Mouse (Mus musculus) MEL (cell line): ENCODE results near the gene Ppox. TPM values are rescaled to one million over a fixed set of nuclear protein-coding genes. Genes with fewer than 3 reads are reported as not detected.
A peak's percentile ranks its signal among the peaks of the same experiment; 100 is the strongest.

Experiments
- DNase-seq: peaks from one replicate; pipeline ENCODE4 v3.0.0; 2011; ENCODE audit warnings: low read depth, low spot score
- H3K27ac ChIP-seq: 2 replicates; pipeline ENCODE4 v1.5.1; 2012; ENCODE audit warnings: low read depth, mild to moderate bottlenecking, control low read depth, low read length, moderate library complexity; ENCODE audit not compliant: control insufficient read depth
- H3K27me3 ChIP-seq, 2 experiments: fragments of 150-350 bp in 1 of 2; sonication (generic) in 1 of 2; 2 replicates each; pipeline ENCODE4 v1.6.1; 2012; ENCODE audit warnings: low read length in 2 of 2, mild to moderate bottlenecking in 2 of 2, improper control_type of control experiment in 1 of 2, moderate library complexity in 1 of 2; ENCODE audit not compliant: insufficient read depth in 2 of 2, control insufficient read depth in 1 of 2
- H3K36me3 ChIP-seq, 2 experiments: 2 replicates each; pipeline ENCODE4 v1.6.1; 2012 to 2014; ENCODE audit warnings: low read length in 2 of 2, improper control_type of control experiment in 1 of 2, inconsistent platforms in 1 of 2, mild to moderate bottlenecking in 1 of 2; ENCODE audit not compliant: insufficient read depth in 2 of 2, control insufficient read depth in 1 of 2
- H3K4me1 ChIP-seq, 2 experiments: fragments of 150-350 bp in 1 of 2; sonication (generic) in 1 of 2; 2 replicates each; pipeline ENCODE4 v1.6.1; 2012; ENCODE audit warnings: low read length in 2 of 2, improper control_type of control experiment in 1 of 2, mild to moderate bottlenecking in 1 of 2; ENCODE audit not compliant: insufficient read depth in 2 of 2, control insufficient read depth in 1 of 2
- H3K4me3 ChIP-seq, 2 experiments: fragments of 150-350 bp in 1 of 2; sonication (generic) in 1 of 2; 2 replicates each; pipeline ENCODE4 v1.5.1; 2012; ENCODE audit warnings: low read depth in 2 of 2, low read length in 2 of 2, mild to moderate bottlenecking in 2 of 2, moderate library complexity in 2 of 2, control low read depth in 1 of 2, improper control_type of control experiment in 1 of 2; ENCODE audit not compliant: control insufficient read depth in 1 of 2, insufficient read depth in 1 of 2
- H3K79me2 ChIP-seq: 2 replicates; pipeline ENCODE4 v1.6.1; 2012; ENCODE audit warnings: mild to moderate bottlenecking, low read length, moderate library complexity; ENCODE audit not compliant: control insufficient read depth, poor library complexity, insufficient read depth
- H3K9ac ChIP-seq: 2 replicates; pipeline ENCODE4 v1.6.1; 2012; ENCODE audit warnings: low read depth, mild to moderate bottlenecking, control low read depth, low read length, moderate library complexity; ENCODE audit not compliant: control insufficient read depth, poor library complexity, severe bottlenecking
- H3K9me3 ChIP-seq: fragments of 150-350 bp; sonication (generic); replicated peaks from 2 replicates; pipeline ENCODE4 v1.6.1; 2012; ENCODE audit warnings: mild to moderate bottlenecking, low read length, improper control_type of control experiment, moderate library complexity; ENCODE audit not compliant: insufficient read depth
- CHD1 ChIP-seq: IDR thresholded peaks from 2 replicates; pipeline ENCODE4 v1.6.1; 2012; ENCODE audit warnings: low read depth, mild to moderate bottlenecking, inconsistent platforms, low read length, improper control_type of control experiment
- CHD2 ChIP-seq: IDR thresholded peaks from 2 replicates; pipeline ENCODE4 v1.6.1; 2011; ENCODE audit warnings: low read length, improper control_type of control experiment
- CTCF ChIP-seq, 3 experiments: IDR thresholded peaks in 2 of 3; conservative IDR thresholded peaks in 1 of 3; 2 replicates each; pipeline ENCODE4 v1.5.1; 2011 to 2012; ENCODE audit warnings: low read length in 3 of 3, low read depth in 2 of 3, mild to moderate bottlenecking in 2 of 3, improper control_type of control experiment in 1 of 3, inconsistent platforms in 1 of 3, mixed read lengths in 1 of 3, moderate library complexity in 1 of 3; ENCODE audit not compliant: control insufficient read depth in 1 of 3, insufficient read depth in 1 of 3, poor library complexity in 1 of 3, severe bottlenecking in 1 of 3
- E2F4 ChIP-seq: IDR thresholded peaks from 2 replicates; pipeline ENCODE4 v1.6.1; 2011; ENCODE audit warnings: low read depth, low read length, improper control_type of control experiment, borderline replicate concordance
- ELF1 ChIP-seq: IDR thresholded peaks from 2 replicates; pipeline ENCODE4 v1.6.1; 2014; ENCODE audit warnings: low read depth, mild to moderate bottlenecking, inconsistent platforms, low read length, improper control_type of control experiment, moderate library complexity
- EP300 ChIP-seq, 2 experiments: IDR thresholded peaks; 2 replicates each; pipeline ENCODE4 v1.6.1; 2011; ENCODE audit warnings: improper control_type of control experiment in 2 of 2, low read length in 2 of 2, low read depth in 1 of 2, mild to moderate bottlenecking in 1 of 2
- ETS1 ChIP-seq: IDR thresholded peaks from 2 replicates; pipeline ENCODE4 v1.6.1; 2012; ENCODE audit warnings: low read depth, mild to moderate bottlenecking, inconsistent platforms, low read length, improper control_type of control experiment, moderate library complexity
- GABPA ChIP-seq: IDR thresholded peaks from 2 replicates; pipeline ENCODE4 v1.6.1; 2012; ENCODE audit warnings: low read depth, mild to moderate bottlenecking, inconsistent platforms, low read length, improper control_type of control experiment, moderate library complexity
- GATA1 ChIP-seq: IDR thresholded peaks from 2 replicates; pipeline ENCODE4 v1.6.1; 2011; ENCODE audit warnings: low read depth, low read length, improper control_type of control experiment
- HCFC1 ChIP-seq: IDR thresholded peaks from 2 replicates; pipeline ENCODE4 v1.6.1; 2012; ENCODE audit warnings: low read depth, mild to moderate bottlenecking, inconsistent platforms, low read length, improper control_type of control experiment, moderate library complexity
- JUND ChIP-seq: IDR thresholded peaks from 2 replicates; pipeline ENCODE4 v1.6.1; 2011; ENCODE audit warnings: low read depth, mild to moderate bottlenecking, improper control_type of control experiment, low read length
- KAT2A ChIP-seq: conservative IDR thresholded peaks from 2 replicates; pipeline ENCODE4 v1.6.1; 2012; ENCODE audit warnings: low read depth, low read length, improper control_type of control experiment, inconsistent platforms
- MAFK ChIP-seq: IDR thresholded peaks from 2 replicates; pipeline ENCODE4 v1.6.1; 2011; ENCODE audit warnings: low read depth, mild to moderate bottlenecking, low read length, improper control_type of control experiment, borderline replicate concordance
- MAX ChIP-seq: IDR thresholded peaks from 2 replicates; pipeline ENCODE4 v1.6.1; 2011; ENCODE audit warnings: low read length, improper control_type of control experiment
- MEF2A ChIP-seq: IDR thresholded peaks from 2 replicates; pipeline ENCODE4 v1.6.1; 2014; ENCODE audit warnings: low read depth, mild to moderate bottlenecking, inconsistent platforms, low read length, improper control_type of control experiment; ENCODE audit not compliant: poor library complexity, insufficient replicate concordance, severe bottlenecking; ENCODE audit errors: extremely low read depth
- MXI1 ChIP-seq: IDR thresholded peaks from 2 replicates; pipeline ENCODE4 v1.6.1; 2011; ENCODE audit warnings: mild to moderate bottlenecking, low read depth, low read length, improper control_type of control experiment
- MYB ChIP-seq: IDR thresholded peaks from 2 replicates; pipeline ENCODE4 v1.6.1; 2011; ENCODE audit warnings: mild to moderate bottlenecking, low read depth, low read length, improper control_type of control experiment
- MYC ChIP-seq: IDR thresholded peaks from 2 replicates; pipeline ENCODE4 v1.6.1; 2011; ENCODE audit warnings: low read depth, mild to moderate bottlenecking, low read length, improper control_type of control experiment, moderate library complexity
- NRF1 ChIP-seq: IDR thresholded peaks from 2 replicates; pipeline ENCODE4 v1.6.1; 2014; ENCODE audit warnings: low read depth, mild to moderate bottlenecking, inconsistent platforms, low read length, improper control_type of control experiment, moderate library complexity; ENCODE audit not compliant: poor library complexity, insufficient read depth, severe bottlenecking
- POLR2A ChIP-seq, 2 experiments: IDR thresholded peaks; 2 replicates each; pipeline ENCODE4 v1.6.1; 2011 to 2012; ENCODE audit warnings: low read length in 2 of 2, mild to moderate bottlenecking in 2 of 2, control low read depth in 1 of 2, improper control_type of control experiment in 1 of 2, low read depth in 1 of 2, moderate library complexity in 1 of 2; ENCODE audit not compliant: control insufficient read depth in 1 of 2, insufficient read depth in 1 of 2, poor library complexity in 1 of 2
- POLR2AphosphoS2 ChIP-seq: IDR thresholded peaks from 2 replicates; pipeline ENCODE4 v1.6.1; 2011; ENCODE audit warnings: low read length, improper control_type of control experiment
- POLR2AphosphoS5 ChIP-seq: IDR thresholded peaks from 2 replicates; pipeline ENCODE4 v1.6.1; 2012; ENCODE audit warnings: low read depth, borderline replicate concordance, mild to moderate bottlenecking, inconsistent platforms, low read length, moderate library complexity, mixed read lengths
- RAD21 ChIP-seq: IDR thresholded peaks from 2 replicates; pipeline ENCODE4 v1.6.1; 2011; ENCODE audit warnings: mild to moderate bottlenecking, low read depth, low read length, improper control_type of control experiment
- RCOR1 ChIP-seq: IDR thresholded peaks from 2 replicates; pipeline ENCODE4 v1.6.1; 2012; ENCODE audit warnings: low read depth, mild to moderate bottlenecking, inconsistent platforms, low read length, improper control_type of control experiment
- SIN3A ChIP-seq: IDR thresholded peaks from 2 replicates; pipeline ENCODE4 v1.6.1; 2012; ENCODE audit warnings: low read length, improper control_type of control experiment, inconsistent platforms
- SMC3 ChIP-seq: IDR thresholded peaks from 2 replicates; pipeline ENCODE4 v1.6.1; 2011; ENCODE audit warnings: low read depth, low read length, improper control_type of control experiment
- TAL1 ChIP-seq: IDR thresholded peaks from 2 replicates; pipeline ENCODE4 v1.6.1; 2012; ENCODE audit warnings: mild to moderate bottlenecking, inconsistent platforms, low read length, moderate library complexity, mixed read lengths
- TBP ChIP-seq: IDR thresholded peaks from 2 replicates; pipeline ENCODE4 v1.8.0; 2011; ENCODE audit warnings: low read depth, low read length, improper control_type of control experiment
- TCF12 ChIP-seq: IDR thresholded peaks from 2 replicates; pipeline ENCODE4 v1.6.1; 2014; ENCODE audit warnings: low read depth, mild to moderate bottlenecking, inconsistent platforms, low read length, improper control_type of control experiment, moderate library complexity
- UBTF ChIP-seq: IDR thresholded peaks from 2 replicates; pipeline ENCODE4 v1.6.1; 2012; ENCODE audit warnings: low read depth, mild to moderate bottlenecking, inconsistent platforms, low read length, improper control_type of control experiment, moderate library complexity, borderline replicate concordance; ENCODE audit not compliant: insufficient read depth
- USF1 ChIP-seq: IDR thresholded peaks from 2 replicates; pipeline ENCODE4 v1.6.1; 2014; ENCODE audit warnings: low read depth, mild to moderate bottlenecking, inconsistent platforms, low read length, improper control_type of control experiment, moderate library complexity
- USF2 ChIP-seq, 2 experiments: IDR thresholded peaks; 2 replicates each; pipeline ENCODE4 v1.6.1; 2011 to 2012; ENCODE audit warnings: improper control_type of control experiment in 2 of 2, low read length in 2 of 2, borderline replicate concordance in 1 of 2, inconsistent platforms in 1 of 2, low read depth in 1 of 2, mild to moderate bottlenecking in 1 of 2; ENCODE audit not compliant: insufficient read depth in 1 of 2
- ZC3H11A ChIP-seq: IDR thresholded peaks from 2 replicates; pipeline ENCODE4 v1.6.1; 2012; ENCODE audit warnings: low read depth, mild to moderate bottlenecking, inconsistent platforms, low read length, improper control_type of control experiment
- ZKSCAN1 ChIP-seq: IDR thresholded peaks from 2 replicates; pipeline ENCODE4 v1.6.1; 2012; ENCODE audit warnings: low read depth, mild to moderate bottlenecking, inconsistent platforms, low read length, improper control_type of control experiment, moderate library complexity
- ZMIZ1 ChIP-seq: IDR thresholded peaks from 2 replicates; pipeline ENCODE4 v1.6.1; 2012; ENCODE audit warnings: low read depth, mild to moderate bottlenecking, inconsistent platforms, low read length, improper control_type of control experiment, moderate library complexity
- ZNF384 ChIP-seq: IDR thresholded peaks from 2 replicates; pipeline ENCODE4 v1.6.1; 2012; ENCODE audit warnings: low read depth, mild to moderate bottlenecking, inconsistent platforms, low read length, improper control_type of control experiment
- polyA plus RNA-seq, 2 experiments: library from polyadenylated mRNA; stranded (reverse) in 1 of 2; unstranded in 1 of 2; fragments of >175 nt in 1 of 2; fragments of >200 nt in 1 of 2; gene quantifications; 2 replicates each; pipeline versions ENCODE4 v1.2.1 to v1.2.4; 2012; ENCODE audit warnings: low replicate concordance in 2 of 2, low read depth in 1 of 2; ENCODE audit not compliant: insufficient read length in 2 of 2, insufficient read depth in 1 of 2, missing spikeins in 1 of 2
- total RNA-seq: library from RNA; depleted of rRNA; stranded (reverse); fragments of 300-350 nt; gene quantifications from 2 replicates; pipeline ENCODE4 v1.2.3, GENCODE M21; 2012

Gene Ppox
- total and polyA plus RNA-seq, 3 experiments, result 27.0 to 63.6 TPM; not detected in 1

DNA sequence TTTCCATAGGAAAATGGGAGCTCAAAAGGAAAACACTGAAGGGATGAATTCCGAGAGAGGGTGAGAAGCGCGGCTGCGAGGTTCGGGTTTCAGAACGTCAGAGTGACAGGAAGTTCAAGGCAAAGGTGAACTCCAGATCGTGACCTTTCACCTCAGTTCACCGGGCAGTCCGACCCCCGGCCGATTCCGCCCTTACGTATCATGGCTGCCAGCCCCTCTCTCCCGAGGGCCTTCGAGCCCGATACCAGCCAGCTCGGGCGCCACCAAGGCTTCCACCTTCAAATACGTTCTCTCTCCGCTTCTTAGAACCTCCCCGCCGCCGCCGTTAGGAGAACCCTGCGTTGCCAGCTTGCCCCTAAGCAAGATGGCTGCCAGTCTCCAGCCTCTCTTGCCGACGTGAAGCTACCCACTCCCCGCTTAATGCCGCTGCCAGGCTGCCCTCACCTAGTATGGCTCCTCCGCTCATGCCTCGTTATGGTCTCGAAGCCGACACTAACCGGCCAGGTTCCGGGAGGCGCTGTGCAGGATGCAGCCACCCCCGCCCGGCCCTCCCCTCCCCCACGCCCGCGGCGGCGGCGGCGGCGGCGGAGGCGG lies 48.0 kb upstream of the Ppox start, which contains the start of gene Dedd:
Gene Dedd, plus strand, starts transcription at position 307 of the 594 bp plus-strand sequence.
- DNase-seq, result peak; percentile 96
- H3K9ac ChIP-seq, result peak within 1 kb of the TSS; percentile 88
- peak within 1 kb of the TSS; percentile 88 for H3K27ac ChIP-seq
- H3K27me3 ChIP-seq, result no peaks in the 10 kb centered on the region
- peaks cover 0 to 20% of the 10 kb centered on the region in 2 experiments; a peak in 2 of 4 replicates for H3K36me3 ChIP-seq
- peaks cover 54% of the 10 kb centered on the region for H3K79me2 ChIP-seq
- H3K4me1 ChIP-seq, result peaks cover 4 to 11% of the 10 kb centered on the region in 2 experiments; a peak in 3 of 4 replicates
- H3K4me3 ChIP-seq, result peak within 1 kb of the TSS; percentile 90 to 93
- no peaks in the 10 kb centered on the region for H3K9me3 ChIP-seq
- TF ChIP-seq UBTF, result 0 out of 2 replicates have a peak, but pooled peaks have one; percentile 79
- TF ChIP-seq MEF2A, result no peak
- TF ChIP-seq ZC3H11A, result no peak
- 0 out of 2 replicates have a peak, but pooled peaks have one; percentile 44 for TF ChIP-seq ZMIZ1
- TF ChIP-seq MXI1, result peak; percentile 72
- peak; percentile 95 for TF ChIP-seq SIN3A
- TF ChIP-seq CTCF (IDR thresholded peaks at IDR 0.05 in 2 of 3, conservative IDR thresholded peaks at IDR 0.05 in 1 of 3; ENCODE audit: control insufficient read depth in 1 of 3, insufficient read depth in 1 of 3, low read depth in 2 of 3, low read length in 3 of 3, poor library complexity in 1 of 3, severe bottlenecking in 1 of 3), result 0 out of 6 replicates have a peak, but pooled peaks of 1 of the 3 experiments have one; percentile 3
- no peak for TF ChIP-seq ETS1
- no peak for TF ChIP-seq USF2 (IDR thresholded peaks at IDR 0.05; ENCODE audit: borderline replicate concordance in 1 of 2, insufficient read depth in 1 of 2, low read depth in 1 of 2, low read length in 2 of 2)
- TF ChIP-seq KAT2A, result peak; percentile 80
- no peak for TF ChIP-seq ZKSCAN1
- no peak for TF ChIP-seq USF1
- TF ChIP-seq SMC3, result no peak
- TF ChIP-seq POLR2A (IDR thresholded peaks at IDR 0.05; ENCODE audit: control insufficient read depth in 1 of 2, insufficient read depth in 1 of 2, low read depth in 1 of 2, low read length in 2 of 2, poor library complexity in 1 of 2), result peak; percentile 17 to 73; a peak in 2 of 4 replicates
- 0 out of 2 replicates have a peak, but pooled peaks have one; percentile 10 for TF ChIP-seq MYC
- no peak for TF ChIP-seq POLR2AphosphoS5
- peak; percentile 54; the same call in 1 of the 2 replicates for TF ChIP-seq NRF1
- no peak for TF ChIP-seq EP300 (IDR thresholded peaks at IDR 0.05; ENCODE audit: low read depth in 1 of 2, low read length in 2 of 2)
- TF ChIP-seq MYB, result no peak
- TF ChIP-seq MAFK, result no peak
- no peak for TF ChIP-seq RAD21
- no peak for TF ChIP-seq CHD1
- peak; percentile 64; the same call in 1 of the 2 replicates for TF ChIP-seq MAX
- TF ChIP-seq GATA1, result peak; percentile 17; the same call in 1 of the 2 replicates
- peak; percentile 89 for TF ChIP-seq ELF1
- no peak for TF ChIP-seq TAL1
- TF ChIP-seq TBP, result peak; percentile 71
- peak; percentile 63; the same call in 1 of the 2 replicates for TF ChIP-seq POLR2AphosphoS2
- TF ChIP-seq E2F4, result no peak
- TF ChIP-seq HCFC1, result peak; percentile 93
- 0 out of 2 replicates have a peak, but pooled peaks have one; percentile 9 for TF ChIP-seq GABPA
- peak; percentile 42 for TF ChIP-seq TCF12
- TF ChIP-seq JUND, result no peak
- peak; percentile 78 for TF ChIP-seq CHD2
- TF ChIP-seq ZNF384, result no peak
- no peak; the same call in 1 of the 2 replicates for TF ChIP-seq RCOR1
